In the genomic region with DNA sequence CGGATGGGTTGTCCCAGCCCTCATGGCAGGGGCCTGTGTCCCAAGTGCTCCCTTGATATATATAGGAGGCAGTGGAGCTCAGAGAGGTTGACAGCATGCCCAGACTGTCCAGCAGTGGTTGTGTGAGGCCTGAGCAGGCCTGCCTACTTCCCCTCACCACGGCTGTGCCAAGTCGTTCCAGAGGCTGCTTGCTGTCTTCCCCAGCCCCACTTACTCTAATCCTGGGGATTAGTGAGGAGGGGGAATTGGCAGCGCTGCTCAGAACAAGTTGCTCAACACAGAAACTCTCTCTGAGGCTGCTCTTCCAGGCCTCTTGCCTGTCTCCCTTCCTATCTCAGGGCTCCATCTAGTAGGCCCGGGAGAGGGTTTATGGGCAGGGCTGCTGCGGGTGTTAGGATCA, we compare ENCODE assay signal across 21 mouse cellular contexts. TPM values are rescaled to one million over a fixed set of nuclear protein-coding genes. Genes with fewer than 3 reads are reported as not detected.
DNase-seq lines count a peak whose midpoint lies in the region; ATAC-seq and TF ChIP-seq lines count a peak whose summit lies in the region.
"Had no signal": no experiment of that assay in that cellular context is flagged by ENCODE, and none has a peak within 500 bp of the region (broad histone marks: within the 10 kb centered on the region; RNA-seq: fewer than 3 reads in every experiment).

No protein-coding gene starts in this region.

- no peaks in the 10 kb centered on the region for H3K9me3 ChIP-seq in hindbrain, embryonic 15.5 days
- H3K9me3 ChIP-seq in hindbrain, embryonic 14.5 days (ENCODE audit: control insufficient read depth, low read length): no peaks in the 10 kb centered on the region
- H3K9me3 ChIP-seq in MEL (replicated peaks; ENCODE audit: insufficient read depth, low read length): no peaks in the 10 kb centered on the region
- H3K9me3 ChIP-seq in embryonic facial prominence, embryonic 14.5 days (ENCODE audit: control insufficient read depth, low read length): no peaks in the 10 kb centered on the region
- H3K9me3 ChIP-seq in midbrain, embryonic 15.5 days: no peaks in the 10 kb centered on the region
- H3K9me3 ChIP-seq: hindbrain, embryonic 12.5 days; limb, embryonic 12.5 days had no signal

- no peak for DNase-seq in hindbrain, embryonic 14.5 days (ENCODE audit: low spot score)
- no peak for DNase-seq in MEL (ENCODE audit: low read depth, low spot score)
- peak; percentile 85 for DNase-seq in embryonic facial prominence, embryonic 14.5 days (ENCODE audit: low spot score)
- DNase-seq in adrenal gland, postnatal 4 days (ENCODE audit: low spot score in 2 of 2): no peak
- no peak for DNase-seq in gastrocnemius, adult 18-20 months (ENCODE audit: low spot score)
- DNase-seq: cerebellum, adult 11 months; kidney, adult 2 months; liver, postnatal 0 days; right cerebral cortex, adult 18-20 months; spleen, adult 18-20 months; thymus, postnatal 4 days had no signal

- 64% methylated on average over 6 of the region's 6 CpGs for WGBS in hindbrain, embryonic 15.5 days
- 46% methylated on average over 6 of the region's 6 CpGs for WGBS in hindbrain, embryonic 14.5 days
- WGBS in embryonic facial prominence, embryonic 14.5 days: 28% methylated on average over 5 of the region's 6 CpGs
- WGBS in midbrain, embryonic 15.5 days: 24% methylated on average over 6 of the region's 6 CpGs

- H3K27ac ChIP-seq in hindbrain, embryonic 15.5 days (replicated peaks): no peak overlapping the region
- no peak overlapping the region for H3K27ac ChIP-seq in hindbrain, embryonic 14.5 days
- H3K27ac ChIP-seq in MEL (ENCODE audit: control insufficient read depth, low read depth, low read length): no peak overlapping the region
- peak overlapping the region; percentile 48 for H3K27ac ChIP-seq in embryonic facial prominence, embryonic 14.5 days (replicated peaks; ENCODE audit: low read depth, low read length)
- H3K27ac ChIP-seq in midbrain, embryonic 15.5 days: no peak overlapping the region
- H3K27ac ChIP-seq: hindbrain, embryonic 12.5 days; limb, embryonic 12.5 days had no signal

- no peaks in the 10 kb centered on the region for H3K27me3 ChIP-seq in hindbrain, embryonic 15.5 days
- no peaks in the 10 kb centered on the region for H3K27me3 ChIP-seq in hindbrain, embryonic 14.5 days (ENCODE audit: control insufficient read depth, insufficient read depth, low read length)
- H3K27me3 ChIP-seq in MEL (ENCODE audit: control insufficient read depth in 1 of 2, insufficient read depth in 2 of 2, low read length in 2 of 2): peaks cover 4 to 6% of the 10 kb centered on the region in 2 experiments
- no peaks in the 10 kb centered on the region for H3K27me3 ChIP-seq in embryonic facial prominence, embryonic 14.5 days (replicated peaks; ENCODE audit: control insufficient read depth, insufficient read depth, low read length)
- no peaks in the 10 kb centered on the region for H3K27me3 ChIP-seq in midbrain, embryonic 15.5 days (replicated peaks)
- H3K27me3 ChIP-seq: hindbrain, embryonic 12.5 days; limb, embryonic 12.5 days had no signal

- TF ChIP-seq CTCF in MEL (IDR thresholded peaks at IDR 0.05 in 2 of 3, conservative IDR thresholded peaks at IDR 0.05 in 1 of 3; ENCODE audit: control insufficient read depth in 1 of 3, insufficient read depth in 1 of 3, low read depth in 2 of 3, low read length in 3 of 3, poor library complexity in 1 of 3, severe bottlenecking in 1 of 3): no peak

- TF ChIP-seq POLR2A in MEL (IDR thresholded peaks at IDR 0.05; ENCODE audit: control insufficient read depth in 1 of 2, insufficient read depth in 1 of 2, low read depth in 1 of 2, low read length in 2 of 2, poor library complexity in 1 of 2): no peak

- H3K79me2 ChIP-seq in MEL (ENCODE audit: control insufficient read depth, insufficient read depth, low read length, poor library complexity): no peaks in the 10 kb centered on the region

- no peaks in the 10 kb centered on the region for H3K4me1 ChIP-seq in hindbrain, embryonic 15.5 days (replicated peaks)
- no peaks in the 10 kb centered on the region for H3K4me1 ChIP-seq in hindbrain, embryonic 14.5 days (replicated peaks; ENCODE audit: control insufficient read depth, insufficient read depth, low read length)
- H3K4me1 ChIP-seq in MEL (ENCODE audit: control insufficient read depth in 1 of 2, insufficient read depth in 2 of 2, low read length in 2 of 2): peaks cover 0 to 4% of the 10 kb centered on the region in 2 experiments; a peak in 1 of 4 replicates
- H3K4me1 ChIP-seq in embryonic facial prominence, embryonic 14.5 days (ENCODE audit: control insufficient read depth, insufficient read depth, low read length): 0 out of 2 replicates have a peak, but pooled peaks cover under 1% of the 10 kb centered on the region
- H3K4me1 ChIP-seq in midbrain, embryonic 15.5 days: 0 out of 2 replicates have a peak, but pooled peaks cover 4% of the 10 kb centered on the region
- H3K4me1 ChIP-seq: hindbrain, embryonic 12.5 days had no signal

- ATAC-seq in hindbrain, embryonic 15.5 days (ENCODE audit: low FRiP score, low read depth): peak; percentile 38; the same call in 1 of the 2 replicates
- ATAC-seq in hindbrain, embryonic 14.5 days (ENCODE audit: low FRiP score): no peak
- peak; percentile 77 for ATAC-seq in embryonic facial prominence, embryonic 14.5 days (ENCODE audit: low read depth)
- peak; percentile 52; the same call in 1 of the 2 replicates for ATAC-seq in midbrain, embryonic 15.5 days (replicated peaks)
- no peak for ATAC-seq in megakaryocyte progenitor cell, adult 5-6 weeks (replicated peaks; ENCODE audit: poor library complexity)
- ATAC-seq: liver, postnatal 0 days had no signal

- TF ChIP-seq RAD21 in MEL (IDR thresholded peaks at IDR 0.05; ENCODE audit: low read depth, low read length): no peak

- no peak overlapping the region for H3K4me2 ChIP-seq in hindbrain, embryonic 15.5 days
- H3K4me2 ChIP-seq in hindbrain, embryonic 14.5 days (replicated peaks): no peak overlapping the region
- no peak overlapping the region for H3K4me2 ChIP-seq in embryonic facial prominence, embryonic 14.5 days (ENCODE audit: low read depth, low read length)
- no peak overlapping the region for H3K4me2 ChIP-seq in midbrain, embryonic 15.5 days
- H3K4me2 ChIP-seq: hindbrain, embryonic 12.5 days; limb, embryonic 12.5 days had no signal

- H3K9ac ChIP-seq in hindbrain, embryonic 15.5 days: no peak overlapping the region
- no peak overlapping the region for H3K9ac ChIP-seq in hindbrain, embryonic 14.5 days
- H3K9ac ChIP-seq in MEL (ENCODE audit: control insufficient read depth, low read depth, low read length, poor library complexity, severe bottlenecking): no peak overlapping the region
- no peak overlapping the region for H3K9ac ChIP-seq in embryonic facial prominence, embryonic 14.5 days (ENCODE audit: low read depth, low read length)
- H3K9ac ChIP-seq in midbrain, embryonic 15.5 days: no peak overlapping the region
- H3K9ac ChIP-seq: hindbrain, embryonic 12.5 days; limb, embryonic 12.5 days; liver, postnatal 0 days had no signal

- no peak overlapping the region for H3K4me3 ChIP-seq in hindbrain, embryonic 15.5 days
- no peak overlapping the region for H3K4me3 ChIP-seq in hindbrain, embryonic 14.5 days (replicated peaks; ENCODE audit: low read length)
- no peak overlapping the region for H3K4me3 ChIP-seq in MEL (ENCODE audit: control insufficient read depth in 1 of 2, insufficient read depth in 1 of 2, low read depth in 2 of 2, low read length in 2 of 2)
- H3K4me3 ChIP-seq in embryonic facial prominence, embryonic 14.5 days (ENCODE audit: low read depth, low read length): no peak overlapping the region
- H3K4me3 ChIP-seq in midbrain, embryonic 15.5 days: no peak overlapping the region
- H3K4me3 ChIP-seq: erythroblast, embryonic 14.5 days; hindbrain, embryonic 12.5 days; limb, embryonic 12.5 days had no signal

- no peaks in the 10 kb centered on the region for H3K36me3 ChIP-seq in hindbrain, embryonic 15.5 days
- H3K36me3 ChIP-seq in hindbrain, embryonic 14.5 days (replicated peaks; ENCODE audit: control insufficient read depth, insufficient read depth): no peaks in the 10 kb centered on the region
- H3K36me3 ChIP-seq in MEL (ENCODE audit: control insufficient read depth in 1 of 2, insufficient read depth in 2 of 2, low read length in 2 of 2): no peaks in the 10 kb centered on the region
- no peaks in the 10 kb centered on the region for H3K36me3 ChIP-seq in embryonic facial prominence, embryonic 14.5 days (ENCODE audit: control insufficient read depth, insufficient read depth, low read length)
- H3K36me3 ChIP-seq in midbrain, embryonic 15.5 days (replicated peaks): no peaks in the 10 kb centered on the region
- H3K36me3 ChIP-seq: hindbrain, embryonic 12.5 days; limb, embryonic 12.5 days had no signal

- TF ChIP-seq EP300 in MEL (IDR thresholded peaks at IDR 0.05; ENCODE audit: low read depth in 1 of 2, low read length in 2 of 2): no peak

TF ChIP-seq in MEL, 35 proteins besides CTCF, POLR2A, EP300 and RAD21:
- peak; percentile 36; the same call in 1 of the 2 replicates for TF ChIP-seq GATA1 (IDR thresholded peaks at IDR 0.05; ENCODE audit: low read depth, low read length)
- no peak for TF ChIP-seq USF2 (IDR thresholded peaks at IDR 0.05; ENCODE audit: borderline replicate concordance in 1 of 2, insufficient read depth in 1 of 2, low read depth in 1 of 2, low read length in 2 of 2)
TF ChIP-seq in MEL: peak in this region for 1.

RNA-seq across cellular contexts. Expression of a gene that starts 56.1 kb away (rescaled TPM):
- 0.43 TPM in 1 of 2 replicates, not detected in the other for polyA plus RNA-seq in hindbrain, embryonic 15.5 days (2015; fragmentation: Nextera tagmentation; extraction: Ambion mirVana)
- polyA plus RNA-seq in hindbrain, embryonic 14.5 days (2014; fragmentation: Nextera tagmentation; extraction: Ambion mirVana): not detected in 2 replicates
- 0.81 and 2.1 TPM in 2 replicates for total RNA-seq in MEL (2012; rRNA removed)
- polyA plus RNA-seq in MEL (2012; ENCODE audit: insufficient read depth in 1 of 2, insufficient read length in 2 of 2, low read depth in 1 of 2, low replicate concordance in 2 of 2, missing spikeins in 1 of 2): 1 to 10 TPM in 1 of 2 experiments, not detected in 1; 2.7 TPM
- not detected in 2 replicates for polyA plus RNA-seq in embryonic facial prominence, embryonic 14.5 days (2014; fragmentation: Nextera tagmentation; extraction: Ambion mirVana)
- 0.61 TPM in 1 of 2 replicates, not detected in the other for polyA plus RNA-seq in midbrain, embryonic 15.5 days (2015; fragmentation: Nextera tagmentation; extraction: Ambion mirVana)
- total RNA-seq in adrenal gland, postnatal 4 days (2021): not detected
- total RNA-seq in megakaryocyte progenitor cell, adult 5-6 weeks (2015): not detected in 2 replicates
- total RNA-seq in megakaryocyte progenitor cell, adult 5-6 weeks (2017): not detected in 2 replicates
- total RNA-seq in gastrocnemius, adult 18-20 months (2021): not detected
- total RNA-seq: common myeloid progenitor, adult 5-6 weeks; granulocyte monocyte progenitor cell, adult 5-6 weeks; neutrophil, adult 5-6 weeks had no signal
- polyA plus RNA-seq: erythroblast, embryonic 14.5 days; hindbrain, embryonic 12.5 days; kidney, adult 2 months; large intestine, adult 2 months; limb, embryonic 12.5 days; liver, postnatal 0 days had no signal

Comparison
In these comparisons a context has a peak if more than half of its experiments do, and no peak if none do; other contexts are left out.
1. ATAC-seq: peak in hindbrain, embryonic 15.5 days (single experiment), embryonic facial prominence, embryonic 14.5 days (single experiment) and midbrain, embryonic 15.5 days (single experiment); none in hindbrain, embryonic 14.5 days (single experiment) and megakaryocyte progenitor cell, adult 5-6 weeks (single experiment).